Mouse (Mus musculus) liver, adult 2 months (tissue): Measurements from ENCODE around the gene Pgm3.

ENCODE experiments used
- CTCF ChIP-seq: fragments of 200-500 bp; IDR thresholded peaks from 2 replicates; pipeline ENCODE4 v1.5.1; 2011; ENCODE audit warnings: low read depth, low read length, control low read depth
- POLR2A ChIP-seq: fragments of 200-500 bp; IDR thresholded peaks from 2 replicates; pipeline ENCODE4 v1.6.1; 2011; ENCODE audit warnings: low read length, control low read depth; ENCODE audit not compliant: insufficient read depth; ENCODE audit errors: extremely low read depth

GRCm38 (mm10) chr9:86615765-86616164 is 44.1 kb upstream of the Pgm3 start:
- TF ChIP-seq CTCF (no peak), POLR2A (no peak)
